Mouse (Mus musculus): ENCODE measurements around the gene Csrnp3. TPM values are rescaled to one million over a fixed set of nuclear protein-coding genes. Genes with fewer than 3 reads are reported as not detected.

Csrnp3 gene
- polyA plus RNA-seq, 1 experiment = 0.01 TPM

DNA sequence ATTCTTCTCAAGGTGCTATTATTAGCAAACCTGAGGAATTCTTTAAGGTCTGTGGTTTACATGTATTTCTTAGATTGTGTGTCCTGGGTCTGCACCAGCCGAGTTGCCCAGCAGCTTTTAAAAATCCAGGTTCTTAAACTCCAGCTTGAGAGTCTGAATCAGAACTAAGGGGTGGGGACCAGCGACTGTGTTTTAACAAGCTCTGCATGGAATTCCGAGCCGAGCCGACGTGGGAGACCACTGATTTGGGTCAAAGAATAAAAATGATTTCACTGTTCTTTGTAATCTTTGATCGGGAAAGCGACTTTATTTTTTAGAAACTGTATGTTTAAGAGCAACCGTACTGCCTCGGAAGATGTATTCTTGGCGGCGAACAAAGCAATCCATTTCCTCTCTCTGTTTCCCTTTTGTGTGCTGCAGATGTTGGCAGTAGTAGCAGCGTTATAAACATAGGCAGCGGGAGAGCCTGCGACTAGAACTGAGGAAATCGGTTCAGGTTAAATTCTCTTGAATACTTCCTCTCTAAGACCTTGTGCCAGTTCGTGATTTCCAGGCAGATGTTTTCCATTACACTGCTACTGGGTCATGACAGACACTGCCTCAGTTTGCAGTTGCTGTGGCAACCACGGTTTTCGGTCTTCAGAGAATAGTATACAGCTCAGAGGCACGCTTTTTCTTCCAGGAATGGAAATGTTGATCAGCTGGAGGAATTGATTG lies 27.3 kb upstream of the Csrnp3 start:
- H3K4me2 ChIP-seq (ENCODE audit: low read depth) = no peak overlapping the region
- no peak overlapping the region for H3ac ChIP-seq (ENCODE audit: control insufficient read depth, insufficient read length)
- no peaks in the 10 kb centered on the region for H3K27me3 ChIP-seq (ENCODE audit: control insufficient read depth, insufficient read depth, insufficient read length)
- H3K79me2 ChIP-seq (ENCODE audit: control insufficient read depth, insufficient read depth) = no peaks in the 10 kb centered on the region
- no peak for TF ChIP-seq E2F4 (IDR thresholded peaks at IDR 0.05; ENCODE audit: insufficient read depth)
- H3K36me3 ChIP-seq (ENCODE audit: control insufficient read depth, insufficient read depth) = no peaks in the 10 kb centered on the region
- H3K4me3 ChIP-seq = no peak overlapping the region

DNA sequence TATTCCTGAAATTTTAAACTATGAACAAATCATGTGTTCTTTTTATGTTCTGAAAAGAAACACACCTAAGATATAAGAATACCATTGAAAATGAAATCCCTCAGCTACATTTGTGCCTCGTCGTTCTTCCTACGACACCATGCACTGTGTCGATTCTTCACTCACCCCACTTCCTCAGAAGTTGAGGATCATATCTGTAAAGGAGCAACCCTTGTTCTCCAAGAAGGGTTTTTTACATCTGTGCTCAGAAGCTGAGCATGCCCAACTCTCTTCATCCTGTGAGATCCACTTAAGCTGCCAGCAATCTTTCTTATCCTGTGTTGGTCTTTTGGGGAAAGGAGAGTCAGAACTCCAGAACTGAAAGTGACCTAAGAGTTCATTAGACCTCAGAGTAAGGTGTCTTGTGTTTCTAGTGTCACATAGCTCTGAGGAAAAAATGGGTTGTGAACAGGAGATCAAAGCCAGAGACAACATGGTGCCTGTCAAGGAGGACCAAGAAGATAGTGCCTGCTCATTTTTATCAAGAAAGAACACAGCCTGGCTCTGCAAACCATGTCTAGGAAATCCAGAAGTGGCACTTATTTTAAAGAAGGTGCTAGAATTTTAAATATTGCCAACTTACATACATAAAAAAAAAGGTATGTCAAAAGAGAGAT lies 25.3 kb upstream of the Csrnp3 start:
- no peak overlapping the region for H3K4me2 ChIP-seq (ENCODE audit: low read depth)
- no peaks in the 10 kb centered on the region for H3K27me3 ChIP-seq (ENCODE audit: control insufficient read depth, insufficient read depth, insufficient read length)
- H3ac ChIP-seq (ENCODE audit: control insufficient read depth, insufficient read length) = no peak overlapping the region
- H3K4me3 ChIP-seq = no peak overlapping the region
- no peak for TF ChIP-seq E2F4 (IDR thresholded peaks at IDR 0.05; ENCODE audit: insufficient read depth)
- TF ChIP-seq CEBPB (IDR thresholded peaks at IDR 0.05; ENCODE audit: insufficient read depth, poor library complexity, severe bottlenecking) = no peak
- TF ChIP-seq REST (IDR thresholded peaks at IDR 0.05; ENCODE audit: insufficient read depth, insufficient read length) = no peak
- no peak for TF ChIP-seq TCF3 (IDR thresholded peaks at IDR 0.05; ENCODE audit: insufficient read length, low read depth)
- no peak for TF ChIP-seq MYOG (IDR thresholded peaks at IDR 0.05; ENCODE audit: control insufficient read depth in 1 of 3, insufficient read depth in 1 of 3, insufficient read length in 2 of 3, low read depth in 2 of 3)
- TF ChIP-seq USF1 (IDR thresholded peaks at IDR 0.05; ENCODE audit: low read depth) = no peak
- no peak for TF ChIP-seq MAX (IDR thresholded peaks at IDR 0.05; ENCODE audit: low read depth)
- no peak for TF ChIP-seq MYOD1 (IDR thresholded peaks at IDR 0.05; ENCODE audit: control insufficient read depth in 1 of 3, insufficient read length in 2 of 3, low read depth in 2 of 3)
- no peak for TF ChIP-seq POLR2A (IDR thresholded peaks at IDR 0.05; ENCODE audit: insufficient read length, low read depth)
- TF ChIP-seq SRF (IDR thresholded peaks at IDR 0.05; ENCODE audit: control insufficient read depth, insufficient read length, low read depth) = no peak
- TF ChIP-seq POLR2AphosphoS2 (IDR thresholded peaks at IDR 0.05; ENCODE audit: insufficient read length, low read depth) = no peak
- TF ChIP-seq TCF12 (IDR thresholded peaks at IDR 0.05; ENCODE audit: insufficient read depth, poor library complexity, severe bottlenecking) = no peak
- no peaks in the 10 kb centered on the region for H3K36me3 ChIP-seq (ENCODE audit: control insufficient read depth, insufficient read depth)
- H3K79me2 ChIP-seq (ENCODE audit: control insufficient read depth, insufficient read depth) = no peaks in the 10 kb centered on the region

DNA sequence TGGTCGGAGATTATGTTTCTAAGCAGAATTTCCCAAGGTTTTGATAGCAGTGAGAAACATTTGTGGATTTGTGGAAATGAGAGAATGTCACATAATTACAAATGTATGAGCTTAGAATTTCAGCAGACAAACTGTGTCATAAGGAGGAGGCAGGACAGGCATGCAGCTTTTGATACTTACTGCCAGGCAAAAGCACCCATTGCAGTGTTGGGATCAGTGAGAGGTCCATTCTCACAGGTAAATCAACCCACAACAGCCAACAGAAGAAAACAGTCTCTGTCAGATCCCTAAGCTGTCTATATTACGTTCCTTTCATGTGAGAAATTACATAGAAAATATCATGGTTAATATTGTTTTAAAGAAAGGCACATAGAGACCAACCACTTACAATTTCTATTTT lies 19.3 kb upstream of the Csrnp3 start:
- no peak overlapping the region for H3K4me3 ChIP-seq
- H3ac ChIP-seq (ENCODE audit: control insufficient read depth, insufficient read length) = no peak overlapping the region
- TF ChIP-seq MYOG (IDR thresholded peaks at IDR 0.05; ENCODE audit: control insufficient read depth in 1 of 3, insufficient read depth in 1 of 3, insufficient read length in 2 of 3, low read depth in 2 of 3) = no peak
- H3K4me2 ChIP-seq (ENCODE audit: low read depth) = no peak overlapping the region
- no peaks in the 10 kb centered on the region for H3K79me2 ChIP-seq (ENCODE audit: control insufficient read depth, insufficient read depth)
- no peaks in the 10 kb centered on the region for H3K27me3 ChIP-seq (ENCODE audit: control insufficient read depth, insufficient read depth, insufficient read length)
- no peaks in the 10 kb centered on the region for H3K36me3 ChIP-seq (ENCODE audit: control insufficient read depth, insufficient read depth)

DNA sequence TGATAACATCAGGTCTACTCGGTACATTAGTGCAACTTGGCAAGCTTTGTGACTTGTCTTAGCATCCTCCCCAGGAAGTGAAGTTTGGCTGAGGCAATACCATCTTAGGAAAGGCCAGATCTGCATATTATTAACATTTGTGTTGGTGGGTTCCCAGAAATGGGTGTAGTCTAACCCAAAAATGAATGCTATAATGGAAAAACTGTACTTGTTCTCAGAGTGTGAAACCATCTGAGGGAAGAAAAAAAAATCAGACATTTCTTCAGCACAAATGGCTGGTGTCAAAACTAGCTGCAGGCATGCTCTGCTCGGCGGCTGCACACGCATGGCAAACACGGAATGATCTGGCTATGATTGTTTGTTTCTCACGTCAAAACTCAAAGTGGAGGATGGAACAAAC lies 18.8 kb upstream of the Csrnp3 start:
- H3K4me3 ChIP-seq = no peak overlapping the region
- no peak for TF ChIP-seq CEBPB (IDR thresholded peaks at IDR 0.05; ENCODE audit: insufficient read depth, poor library complexity, severe bottlenecking)
- TF ChIP-seq TCF3 (IDR thresholded peaks at IDR 0.05; ENCODE audit: insufficient read length, low read depth) = no peak
- no peak for TF ChIP-seq E2F4 (IDR thresholded peaks at IDR 0.05; ENCODE audit: insufficient read depth)
- no peak for TF ChIP-seq USF1 (IDR thresholded peaks at IDR 0.05; ENCODE audit: low read depth)
- no peak for TF ChIP-seq REST (IDR thresholded peaks at IDR 0.05; ENCODE audit: insufficient read depth, insufficient read length)
- no peak for TF ChIP-seq MAX (IDR thresholded peaks at IDR 0.05; ENCODE audit: low read depth)
- no peak for TF ChIP-seq POLR2A (IDR thresholded peaks at IDR 0.05; ENCODE audit: insufficient read length, low read depth)
- no peak for TF ChIP-seq SRF (IDR thresholded peaks at IDR 0.05; ENCODE audit: control insufficient read depth, insufficient read length, low read depth)
- no peak for TF ChIP-seq MYOG (IDR thresholded peaks at IDR 0.05; ENCODE audit: control insufficient read depth in 1 of 3, insufficient read depth in 1 of 3, insufficient read length in 2 of 3, low read depth in 2 of 3)
- no peak for TF ChIP-seq TCF12 (IDR thresholded peaks at IDR 0.05; ENCODE audit: insufficient read depth, poor library complexity, severe bottlenecking)
- no peak for TF ChIP-seq POLR2AphosphoS2 (IDR thresholded peaks at IDR 0.05; ENCODE audit: insufficient read length, low read depth)
- TF ChIP-seq MYOD1 (IDR thresholded peaks at IDR 0.05; ENCODE audit: control insufficient read depth in 1 of 3, insufficient read length in 2 of 3, low read depth in 2 of 3) = no peak
- no peak overlapping the region for H3K4me2 ChIP-seq (ENCODE audit: low read depth)
- H3K36me3 ChIP-seq (ENCODE audit: control insufficient read depth, insufficient read depth) = no peaks in the 10 kb centered on the region
- no peaks in the 10 kb centered on the region for H3K79me2 ChIP-seq (ENCODE audit: control insufficient read depth, insufficient read depth)
- no peaks in the 10 kb centered on the region for H3K27me3 ChIP-seq (ENCODE audit: control insufficient read depth, insufficient read depth, insufficient read length)
- no peak overlapping the region for H3ac ChIP-seq (ENCODE audit: control insufficient read depth, insufficient read length)

DNA sequence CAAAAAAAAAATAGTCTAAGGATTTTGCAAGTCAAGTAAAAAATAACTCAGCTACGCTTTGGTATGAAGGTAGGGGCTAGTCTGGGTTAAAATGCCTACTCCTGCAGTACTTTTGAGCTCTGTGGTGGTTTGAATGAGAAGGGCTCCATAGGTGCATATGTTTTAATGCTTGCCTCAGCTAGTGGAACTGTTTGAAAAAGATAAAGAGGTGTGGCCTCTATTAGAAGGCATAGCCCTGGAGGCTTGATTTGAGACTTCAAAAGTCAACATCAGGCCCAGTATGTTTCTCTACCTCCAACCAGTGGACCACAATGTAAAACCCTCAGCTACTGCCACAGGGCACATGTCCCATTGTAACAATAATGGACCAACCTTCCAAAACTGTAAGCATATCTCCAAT lies 16.9 kb upstream of the Csrnp3 start:
- H3K27me3 ChIP-seq (ENCODE audit: control insufficient read depth, insufficient read depth, insufficient read length) = no peaks in the 10 kb centered on the region
- no peak overlapping the region for H3K4me3 ChIP-seq

More for the DNA sequence above, 16.9 kb upstream of the Csrnp3 start:
- Histone ChIP-seq H3K36me3 (ENCODE audit: control insufficient read depth, insufficient read depth) (no peaks in the 10 kb centered on the region), H3K4me2 (ENCODE audit: low read depth) (no peak overlapping the region), H3K79me2 (ENCODE audit: control insufficient read depth, insufficient read depth) (no peaks in the 10 kb centered on the region), H3ac (ENCODE audit: control insufficient read depth, insufficient read length) (no peak overlapping the region)
- TF ChIP-seq TCF3 (IDR thresholded peaks at IDR 0.05; ENCODE audit: insufficient read length, low read depth) = no peak

All from myocyte (in vitro differentiated cells).